Mouse (Mus musculus): Measurements from ENCODE around the gene Spp1.
A peak's percentile ranks its signal among the peaks of the same experiment; 100 is the strongest.

The Spp1 gene

GRCm38 (mm10) chr5:104434835-104435301 is at the start of gene Spp1:
TSS of gene Spp1 (plus strand) at chr5:104435118.
- no peak for DNase-seq (ENCODE audit: extremely low spot score, low spot score)

- DNase-seq (ENCODE audit: extremely low spot score, low spot score): no peak
Observed at GRCm38 (mm10) chr5:104385521-104385920, 49.4 kb upstream of the Spp1 start.

- no peak for DNase-seq (ENCODE audit: extremely low spot score, low spot score)
Observed at GRCm38 (mm10) chr5:104386908-104387307, 48.0 kb upstream of the Spp1 start.

- DNase-seq (ENCODE audit: extremely low spot score, low spot score): no peak
Observed at GRCm38 (mm10) chr5:104390962-104391361, 44.0 kb upstream of the Spp1 start.

GRCm38 (mm10) chr5:104392784-104393183 is 42.1 kb upstream of the Spp1 start:
- no peak for DNase-seq (ENCODE audit: extremely low spot score, low spot score)

- no peak for DNase-seq (ENCODE audit: extremely low spot score, low spot score)
Observed at GRCm38 (mm10) chr5:104396286-104396685, 38.6 kb upstream of the Spp1 start.

- no peak for DNase-seq (ENCODE audit: extremely low spot score, low spot score)
Observed at GRCm38 (mm10) chr5:104398001-104398400, 36.9 kb upstream of the Spp1 start.

GRCm38 (mm10) chr5:104399291-104399950 is 35.5 kb upstream of the Spp1 start:
- no peak for DNase-seq (ENCODE audit: extremely low spot score, low spot score)

- DNase-seq (ENCODE audit: extremely low spot score, low spot score): no peak
Observed at GRCm38 (mm10) chr5:104399970-104400369, 34.9 kb upstream of the Spp1 start.

GRCm38 (mm10) chr5:104402651-104403050 is 32.3 kb upstream of the Spp1 start:
- DNase-seq (ENCODE audit: extremely low spot score, low spot score): no peak

GRCm38 (mm10) chr5:104403351-104403750 is 31.6 kb upstream of the Spp1 start:
- no peak for DNase-seq (ENCODE audit: extremely low spot score, low spot score)

- DNase-seq (ENCODE audit: extremely low spot score, low spot score): no peak
Observed at GRCm38 (mm10) chr5:104404551-104404950, 30.4 kb upstream of the Spp1 start.

GRCm38 (mm10) chr5:104405051-104405450 is 29.9 kb upstream of the Spp1 start:
- no peak for DNase-seq (ENCODE audit: extremely low spot score, low spot score)

- DNase-seq (ENCODE audit: extremely low spot score, low spot score): no peak
Observed at GRCm38 (mm10) chr5:104406756-104407155, 28.2 kb upstream of the Spp1 start.

GRCm38 (mm10) chr5:104407541-104408231 is 27.2 kb upstream of the Spp1 start:
- no peak for DNase-seq (ENCODE audit: extremely low spot score, low spot score)

- no peak for DNase-seq (ENCODE audit: extremely low spot score, low spot score)
Observed at GRCm38 (mm10) chr5:104408549-104408948, 26.4 kb upstream of the Spp1 start.

- DNase-seq (ENCODE audit: extremely low spot score, low spot score): no peak
Observed at GRCm38 (mm10) chr5:104415999-104416398, 18.9 kb upstream of the Spp1 start.

- no peak for DNase-seq (ENCODE audit: extremely low spot score, low spot score)
Observed at GRCm38 (mm10) chr5:104417028-104417427, 17.9 kb upstream of the Spp1 start.

GRCm38 (mm10) chr5:104417721-104418120 is 17.2 kb upstream of the Spp1 start:
- no peak for DNase-seq (ENCODE audit: extremely low spot score, low spot score)

- no peak for DNase-seq (ENCODE audit: extremely low spot score, low spot score)
Observed at GRCm38 (mm10) chr5:104422039-104422438, 12.9 kb upstream of the Spp1 start.

- no peak for DNase-seq (ENCODE audit: extremely low spot score, low spot score)
Observed at GRCm38 (mm10) chr5:104423861-104424260, 11.1 kb upstream of the Spp1 start.

GRCm38 (mm10) chr5:104425949-104426348 is 9.0 kb upstream of the Spp1 start:
- DNase-seq (ENCODE audit: extremely low spot score, low spot score): no peak

GRCm38 (mm10) chr5:104432886-104433285 is 2.0 kb upstream of the Spp1 start:
- peak; percentile 24 for DNase-seq (ENCODE audit: extremely low spot score, low spot score)

Measured in neural tube, embryonic 10.5 days (tissue).